Mouse (Mus musculus) kidney, postnatal 0 days (tissue): ENCODE data around the gene Tmem117. TPM values are rescaled to one million over a fixed set of nuclear protein-coding genes. Genes with fewer than 3 reads are reported as not detected.

Source experiments
- ATAC-seq: fragments of 200-750 bp; cut with Nextera tagmentation; replicated peaks from 2 replicates; pipeline ENCODE4 v1.8.0; 2017; ENCODE audit warnings: low read depth, moderate number of reproducible peaks, moderate TSS enrichment, moderate library complexity; ENCODE audit not compliant: low FRiP score
- DNase-seq: peaks from one replicate; pipeline ENCODE4 v3.0.0-alpha.2; 2016; ENCODE audit warnings: low spot score
- H3K27ac ChIP-seq: fragments of 300-500 bp; sonication (generic); 2 replicates; pipeline ENCODE4 v1.5.1; 2014; ENCODE audit warnings: mild to moderate bottlenecking
- H3K27me3 ChIP-seq: fragments of 300-500 bp; sonication (generic); 2 replicates; pipeline ENCODE4 v1.6.1; 2014; ENCODE audit warnings: low read length, mixed read lengths; ENCODE audit not compliant: insufficient read depth
- H3K36me3 ChIP-seq: fragments of 300-500 bp; sonication (generic); 2 replicates; pipeline ENCODE4 v1.6.1; 2014; ENCODE audit warnings: low read length, mixed read lengths; ENCODE audit not compliant: insufficient read depth
- H3K4me1 ChIP-seq: fragments of 300-500 bp; sonication (generic); replicated peaks from 2 replicates; pipeline ENCODE4 v1.6.1; 2014; ENCODE audit warnings: antibody characterized with exemption, low read length, mixed read lengths; ENCODE audit not compliant: insufficient read depth
- H3K4me2 ChIP-seq: fragments of 300-500 bp; sonication (generic); 2 replicates; pipeline ENCODE4 v1.6.1; 2014; ENCODE audit warnings: mild to moderate bottlenecking, low read length, moderate library complexity, mixed read lengths
- H3K4me3 ChIP-seq: fragments of 300-500 bp; sonication (generic); replicated peaks from 2 replicates; pipeline ENCODE4 v1.5.1; 2014; ENCODE audit warnings: low read depth, low read length
- H3K9ac ChIP-seq: fragments of 300-500 bp; sonication (generic); 2 replicates; pipeline ENCODE4 v1.6.1; 2014; ENCODE audit warnings: low read depth, low read length
- H3K9me3 ChIP-seq: fragments of 300-500 bp; sonication (generic); replicated peaks from 2 replicates; pipeline ENCODE4 v1.6.1; 2016; ENCODE audit warnings: low read length, inconsistent platforms, mixed read lengths
- CTCF ChIP-seq: IDR thresholded peaks from 2 replicates; pipeline ENCODE4 v1.5.1; 2016; ENCODE audit warnings: antibody characterized with exemption, low read depth, mild to moderate bottlenecking, moderate library complexity
- WGBS: fragments of 180-500 bp; shearing (Covaris S2); extraction: QIAGEN DNeasy Blood & Tissue Kit; methylation state at CpG from one replicate; pipeline ENCODE4 v1.1.7; 2014; 5-methylcytosine and 5-hydroxymethylcytosine counted together
- polyA plus RNA-seq: library from polyadenylated mRNA; unstranded; fragments of >200 nt; fragmentation: Nextera tagmentation; extraction: Ambion mirVana; gene quantifications from 2 replicates; pipeline ENCODE4 v1.2.1, GENCODE M21; 2015

The Tmem117 gene
- polyA plus RNA-seq, 1 experiment from 2014 or later = 24.3 TPM

GRCm38 (mm10) chr15:94689195-94689883 is 60.3 kb downstream of the Tmem117 start:
- H3K27me3 ChIP-seq = no peaks in the 10 kb centered on the region
- no peak overlapping the region for H3K27ac ChIP-seq
- H3K4me3 ChIP-seq = no peak overlapping the region
- H3K9ac ChIP-seq = no peak overlapping the region
- 83% methylated on average over 5 of the region's 5 CpGs for WGBS
- H3K4me2 ChIP-seq = no peak overlapping the region
- TF ChIP-seq CTCF = no peak
- no peaks in the 10 kb centered on the region for H3K4me1 ChIP-seq
- H3K9me3 ChIP-seq = no peaks in the 10 kb centered on the region
- ATAC-seq (no peak), DNase-seq (no peak)
- H3K36me3 ChIP-seq = no peaks in the 10 kb centered on the region

GRCm38 (mm10) chr15:94689884-94690231 is 60.8 kb downstream of the Tmem117 start:
- Histone ChIP-seq H3K27me3 (no peaks in the 10 kb centered on the region), H3K9ac (no peak overlapping the region), H3K9me3 (no peaks in the 10 kb centered on the region), H3K4me2 (no peak overlapping the region), H3K36me3 (no peaks in the 10 kb centered on the region), H3K27ac (no peak overlapping the region), H3K4me3 (no peak overlapping the region), H3K4me1 (no peaks in the 10 kb centered on the region)
- 61% methylated on average over 6 of the region's 6 CpGs for whole genome bisulfite sequencing
- TF ChIP-seq CTCF = peak; percentile 56; the same call in 1 of the 2 replicates
- DNase-seq (peak; percentile 33), ATAC-seq (no peak)

- Histone ChIP-seq H3K9ac (no peak overlapping the region), H3K4me3 (no peak overlapping the region), H3K27me3 (no peaks in the 10 kb centered on the region), H3K9me3 (no peaks in the 10 kb centered on the region), H3K4me1 (no peaks in the 10 kb centered on the region), H3K27ac (no peak overlapping the region), H3K36me3 (no peaks in the 10 kb centered on the region), H3K4me2 (no peak overlapping the region)
- 26% methylated on average over 5 of the region's 5 CpGs for WGBS
- no peak for ATAC-seq
- peak; percentile 84 for TF ChIP-seq CTCF
- DNase-seq = peak; percentile 81
Observed at GRCm38 (mm10) chr15:94722759-94723158, 93.7 kb downstream of the Tmem117 start.

- 66% methylated on average over 4 of the region's 4 CpGs for WGBS
- no peaks in the 10 kb centered on the region for H3K4me1 ChIP-seq
- H3K9me3 ChIP-seq = no peaks in the 10 kb centered on the region
- H3K4me2 ChIP-seq = no peak overlapping the region
- no peak overlapping the region for H3K27ac ChIP-seq
- DNase-seq (no peak), ATAC-seq (no peak)
- no peak for TF ChIP-seq CTCF
- H3K4me3 ChIP-seq = no peak overlapping the region
- no peaks in the 10 kb centered on the region for H3K36me3 ChIP-seq
- no peaks in the 10 kb centered on the region for H3K27me3 ChIP-seq
- no peak overlapping the region for H3K9ac ChIP-seq
Observed at GRCm38 (mm10) chr15:94732104-94732503, 103.1 kb downstream of the Tmem117 start.

GRCm38 (mm10) chr15:94769227-94769626 is 140.2 kb downstream of the Tmem117 start:
- no peak for ATAC-seq

GRCm38 (mm10) chr15:94770832-94771578 is 142.0 kb downstream of the Tmem117 start:
- no peak for TF ChIP-seq CTCF
- 69% methylated on average over 7 of the region's 7 CpGs for WGBS
- Histone ChIP-seq H3K27ac (no peak overlapping the region), H3K4me1 (no peaks in the 10 kb centered on the region), H3K36me3 (no peaks in the 10 kb centered on the region), H3K9me3 (no peaks in the 10 kb centered on the region), H3K9ac (no peak overlapping the region), H3K4me2 (no peak overlapping the region), H3K4me3 (no peak overlapping the region), H3K27me3 (no peaks in the 10 kb centered on the region)
- ATAC-seq (no peak), DNase-seq (no peak)

More at GRCm38 (mm10) chr15:94769227-94769626, 140.2 kb downstream of the Tmem117 start:
- Histone ChIP-seq H3K9ac (no peak overlapping the region), H3K9me3 (no peaks in the 10 kb centered on the region), H3K4me1 (no peaks in the 10 kb centered on the region), H3K4me2 (no peak overlapping the region), H3K4me3 (no peak overlapping the region), H3K27me3 (no peaks in the 10 kb centered on the region), H3K36me3 (no peaks in the 10 kb centered on the region), H3K27ac (no peak overlapping the region)
- TF ChIP-seq CTCF = peak; percentile 79
- DNase-seq = peak; percentile 83
- 16% methylated on average over 4 of the region's 4 CpGs for WGBS
